Comparison of ENCODE assay signal across 19 mouse cellular contexts in genomic region chr2:72786044-72786737, GRCm38 (mm10).
DNase-seq lines count a peak whose midpoint lies in the region; ATAC-seq and TF ChIP-seq lines count a peak whose summit lies in the region.
"Had no signal": no experiment of that assay in that cellular context is flagged by ENCODE, and none has a peak within 500 bp of the region (broad histone marks: within the 10 kb centered on the region; RNA-seq: fewer than 3 reads in every experiment).

No protein-coding gene starts in this region.

- ATAC-seq in hindbrain, embryonic 12.5 days (ENCODE audit: low FRiP score) = no peak
- no peak for ATAC-seq in heart, postnatal 0 days (ENCODE audit: insufficient read depth, low read depth)
- ATAC-seq in megakaryocyte, adult 5-6 weeks (ENCODE audit: poor library complexity, severe bottlenecking) = peak; percentile 38
- ATAC-seq in neural tube, embryonic 15.5 days (ENCODE audit: low FRiP score) = no peak
- ATAC-seq: forebrain, postnatal 0 days; hindbrain, embryonic 16.5 days had no signal

- no peak overlapping the region for H3K4me3 ChIP-seq in hindbrain, embryonic 10.5 days
- no peak overlapping the region for H3K4me3 ChIP-seq in hindbrain, embryonic 12.5 days
- H3K4me3 ChIP-seq in heart, postnatal 0 days (ENCODE audit: low read depth, low read length) = no peak overlapping the region
- no peak overlapping the region for H3K4me3 ChIP-seq in neural tube, embryonic 15.5 days (replicated peaks)
- H3K4me3 ChIP-seq: embryonic facial prominence, embryonic 15.5 days; left cerebral cortex, adult 2 months; midbrain, embryonic 12.5 days; neural tube, embryonic 13.5 days had no signal

- TF ChIP-seq CTCF in heart, postnatal 0 days (IDR thresholded peaks at IDR 0.05; ENCODE audit: low read depth) = no peak

- H3K4me2 ChIP-seq in hindbrain, embryonic 12.5 days (replicated peaks) = no peak overlapping the region
- H3K4me2 ChIP-seq in heart, postnatal 0 days (ENCODE audit: low read depth, low read length) = no peak overlapping the region
- no peak overlapping the region for H3K4me2 ChIP-seq in neural tube, embryonic 15.5 days
- H3K4me2 ChIP-seq: embryonic facial prominence, embryonic 15.5 days; midbrain, embryonic 12.5 days; neural tube, embryonic 13.5 days had no signal

- no peak for TF ChIP-seq EP300 in heart, postnatal 0 days (IDR thresholded peaks at IDR 0.05; ENCODE audit: low read depth)

- no peaks in the 10 kb centered on the region for H3K9me3 ChIP-seq in hindbrain, embryonic 10.5 days
- H3K9me3 ChIP-seq in hindbrain, embryonic 12.5 days (replicated peaks) = no peaks in the 10 kb centered on the region
- no peaks in the 10 kb centered on the region for H3K9me3 ChIP-seq in heart, postnatal 0 days (replicated peaks; ENCODE audit: control insufficient read depth, low read length)
- no peaks in the 10 kb centered on the region for H3K9me3 ChIP-seq in neural tube, embryonic 15.5 days (replicated peaks)
- H3K9me3 ChIP-seq: embryonic facial prominence, embryonic 15.5 days; midbrain, embryonic 12.5 days; neural tube, embryonic 13.5 days had no signal

- no peaks in the 10 kb centered on the region for H3K27me3 ChIP-seq in hindbrain, embryonic 10.5 days (ENCODE audit: insufficient read depth, poor library complexity, severe bottlenecking)
- H3K27me3 ChIP-seq in hindbrain, embryonic 12.5 days = no peaks in the 10 kb centered on the region
- no peaks in the 10 kb centered on the region for H3K27me3 ChIP-seq in heart, postnatal 0 days (ENCODE audit: control insufficient read depth, insufficient read depth, low read length)
- no peaks in the 10 kb centered on the region for H3K27me3 ChIP-seq in neural tube, embryonic 15.5 days (replicated peaks)
- H3K27me3 ChIP-seq: embryonic facial prominence, embryonic 15.5 days; midbrain, embryonic 12.5 days had no signal

- no peak overlapping the region for H3K9ac ChIP-seq in hindbrain, embryonic 12.5 days
- H3K9ac ChIP-seq in heart, postnatal 0 days (replicated peaks; ENCODE audit: low read depth, low read length) = no peak overlapping the region
- no peak overlapping the region for H3K9ac ChIP-seq in neural tube, embryonic 15.5 days (replicated peaks)
- H3K9ac ChIP-seq: embryonic facial prominence, embryonic 15.5 days; forebrain, postnatal 0 days; midbrain, embryonic 12.5 days; neural tube, embryonic 13.5 days had no signal

- WGBS in hindbrain, embryonic 10.5 days = 43% methylated on average over 5 of the region's 5 CpGs
- 47% methylated on average over 5 of the region's 5 CpGs for WGBS in hindbrain, embryonic 12.5 days
- 50% methylated on average over 5 of the region's 5 CpGs for WGBS in heart, postnatal 0 days
- WGBS in neural tube, embryonic 15.5 days = 58% methylated on average over 5 of the region's 5 CpGs

- H3K27ac ChIP-seq in hindbrain, embryonic 10.5 days = peak overlapping the region; percentile 69
- H3K27ac ChIP-seq in hindbrain, embryonic 12.5 days = no peak overlapping the region
- no peak overlapping the region for H3K27ac ChIP-seq in heart, postnatal 0 days (ENCODE audit: low read depth)
- no peak overlapping the region for H3K27ac ChIP-seq in neural tube, embryonic 15.5 days (replicated peaks)
- H3K27ac ChIP-seq: embryonic facial prominence, embryonic 15.5 days; left cerebral cortex, adult 2 months; midbrain, embryonic 12.5 days; neural tube, embryonic 13.5 days had no signal

- H3K4me1 ChIP-seq in hindbrain, embryonic 10.5 days (replicated peaks) = peaks cover 25% of the 10 kb centered on the region
- H3K4me1 ChIP-seq in hindbrain, embryonic 12.5 days = peaks cover 22% of the 10 kb centered on the region
- peaks cover 9% of the 10 kb centered on the region; the same call in 1 of the 2 replicates for H3K4me1 ChIP-seq in heart, postnatal 0 days (ENCODE audit: control insufficient read depth, insufficient read depth)
- H3K4me1 ChIP-seq in neural tube, embryonic 15.5 days = peaks cover 8% of the 10 kb centered on the region

- no peaks in the 10 kb centered on the region for H3K36me3 ChIP-seq in hindbrain, embryonic 10.5 days
- H3K36me3 ChIP-seq in hindbrain, embryonic 12.5 days = no peaks in the 10 kb centered on the region
- H3K36me3 ChIP-seq in heart, postnatal 0 days (replicated peaks; ENCODE audit: control insufficient read depth, insufficient read depth, low read length) = no peaks in the 10 kb centered on the region
- no peaks in the 10 kb centered on the region for H3K36me3 ChIP-seq in neural tube, embryonic 15.5 days
- H3K36me3 ChIP-seq: embryonic facial prominence, embryonic 15.5 days; midbrain, embryonic 12.5 days; neural tube, embryonic 13.5 days had no signal

- DNase-seq in hindbrain, embryonic 10.5 days (ENCODE audit: low spot score) = peak; percentile 14
- peak; percentile 6 for DNase-seq in NIH3T3 (ENCODE audit: low read depth)
- DNase-seq in heart, postnatal 0 days (ENCODE audit: low spot score) = peak; percentile 48
- no peak for DNase-seq in urinary bladder, postnatal 14 days (ENCODE audit: low spot score)
- no peak for DNase-seq in urinary bladder, postnatal 4 days (ENCODE audit: low spot score in 2 of 2)
- DNase-seq: cerebellum, adult 11 months; forebrain, postnatal 0 days; gastrocnemius, postnatal 25 days; kidney, postnatal 10 days; lung, adult 2 months; thymus, postnatal 14 days had no signal

Comparison
In these comparisons a context has a peak if more than half of its experiments do, and no peak if none do; other contexts are left out.
1. DNase-seq: peak in hindbrain, embryonic 10.5 days (single experiment), NIH3T3 (single experiment) and heart, postnatal 0 days (single experiment); none in urinary bladder, postnatal 14 days (single experiment) and urinary bladder, postnatal 4 days (0 of 2).